Mouse (Mus musculus): ENCODE measurements around the gene AW551984.

The AW551984 gene

GRCm38 (mm10) chr9:39557529-39558348, 46.5 kb downstream of the AW551984 start:
- no peak for TF ChIP-seq GATA4 (IDR thresholded peaks at IDR 0.05; ENCODE audit: insufficient replicate concordance, low read length)

GRCm38 (mm10) chr9:39553946-39554345, 50.3 kb downstream of the AW551984 start, which contains the start of gene Olfr958:
TSS of gene Olfr958 (minus strand) at chr9:39554054.
- TF ChIP-seq GATA4 (IDR thresholded peaks at IDR 0.05; ENCODE audit: insufficient replicate concordance, low read length): no peak

- no peak for TF ChIP-seq GATA4 (IDR thresholded peaks at IDR 0.05; ENCODE audit: insufficient replicate concordance, low read length)
These were observed 53.4 kb downstream of the AW551984 start for GRCm38 (mm10) chr9:39550806-39551205.

All from liver, adult (tissue).